Mouse (Mus musculus) gastrocnemius, postnatal 4 days (tissue): ENCODE data around the gene Pnkd. TPM values are rescaled to one million over a fixed set of nuclear protein-coding genes. Genes with fewer than 3 reads are reported as not detected.
"Not testable (repeated sequence)": the region's sequence is repeated elsewhere in the genome, so short reads cannot be mapped to it uniquely, and the experiment has no call there.

Source experiments
- DNase-seq, 2 experiments: peaks; one replicate each; pipeline ENCODE4 v3.0.0; 2021 to 2022; ENCODE audit warnings: low spot score in 2 of 2, mixed read lengths in 2 of 2
- total RNA-seq, 2 experiments: library from RNA; stranded (reverse); gene quantifications; 2 replicates each; pipeline ENCODE4 v1.2.3; 2021

Gene Pnkd
- total RNA-seq, 2 experiments from 2014 or later: 83.8 to 91.1 TPM

- peak; percentile 77 to 91 for DNase-seq
Observed at GRCm38 (mm10) chr1:74386714-74387385, 102.1 kb downstream of the Pnkd start.

GRCm38 (mm10) chr1:74387386-74387988 is 102.8 kb downstream of the Pnkd start:
- DNase-seq: peak in 1 of 2 experiments; percentile 14

GRCm38 (mm10) chr1:74388398-74388920 is 103.7 kb downstream of the Pnkd start:
- peak in 1 of 2 experiments; percentile 16 for DNase-seq

- DNase-seq: peak in 1 of 2 experiments; percentile 17
Observed at GRCm38 (mm10) chr1:74389831-74390286, 105.1 kb downstream of the Pnkd start.

GRCm38 (mm10) chr1:74390287-74390906 is 105.7 kb downstream of the Pnkd start:
- DNase-seq: peak; percentile 55 to 73

- DNase-seq: peak; percentile 96 to 99
Observed at GRCm38 (mm10) chr1:74390924-74391748, 106.4 kb downstream of the Pnkd start, which contains the start of gene Ctdsp1. Gene Ctdsp1, plus strand, starts transcription at chr1:74391509.

- DNase-seq: peak; percentile 72 to 82
Observed at GRCm38 (mm10) chr1:74391844-74392441, 107.2 kb downstream of the Pnkd start.

GRCm38 (mm10) chr1:74392446-74392994 is 107.8 kb downstream of the Pnkd start:
- no peak for DNase-seq

- no peak for DNase-seq
Observed at GRCm38 (mm10) chr1:74393010-74393409, 108.3 kb downstream of the Pnkd start.

GRCm38 (mm10) chr1:74393697-74394096 is 109.0 kb downstream of the Pnkd start:
- no peak for DNase-seq

- DNase-seq: no peak
Observed at GRCm38 (mm10) chr1:74394311-74394710, 109.6 kb downstream of the Pnkd start.

- DNase-seq: no peak
Observed at GRCm38 (mm10) chr1:74394858-74395257, 110.1 kb downstream of the Pnkd start.

GRCm38 (mm10) chr1:74395290-74395689 is 110.6 kb downstream of the Pnkd start:
- DNase-seq: no peak

GRCm38 (mm10) chr1:74396456-74397222 is 111.9 kb downstream of the Pnkd start:
- DNase-seq: not testable (repeated sequence)

- DNase-seq: peak; percentile 98 to 99
Observed at GRCm38 (mm10) chr1:74397268-74397918, 112.7 kb downstream of the Pnkd start.

GRCm38 (mm10) chr1:74397919-74398451 is 113.3 kb downstream of the Pnkd start:
- DNase-seq: peak in 1 of 2 experiments; percentile 57

- DNase-seq: no peak
Observed at GRCm38 (mm10) chr1:74400531-74400930, 115.8 kb downstream of the Pnkd start.

GRCm38 (mm10) chr1:74401015-74401702 is 116.4 kb downstream of the Pnkd start:
- DNase-seq: no peak
